Mouse (Mus musculus): ENCODE results near the gene Arl4a. TPM values are rescaled to one million over a fixed set of nuclear protein-coding genes. Genes with fewer than 3 reads are reported as not detected.

Gene Arl4a
- polyA plus RNA-seq, 1 experiment from 2014 or later = 75.4 TPM

Other genes with a start within 250 kb of the Arl4a start
- 67.5 and 79.3 TPM in 2 replicates for gene Scin, start 96.2 kb upstream of the Arl4a start, polyA plus RNA-seq (2015; fragmentation: Nextera tagmentation; extraction: Ambion mirVana)
- not detected in 2 replicates for gene Lsmem1, start 161.5 kb upstream of the Arl4a start, polyA plus RNA-seq (2015; fragmentation: Nextera tagmentation; extraction: Ambion mirVana)
- 80.1 and 86.9 TPM in 2 replicates for gene Ifrd1, start 210.5 kb upstream of the Arl4a start, polyA plus RNA-seq (2015; fragmentation: Nextera tagmentation; extraction: Ambion mirVana)

Data from intestine, embryonic 16.5 days (tissue).